Mouse (Mus musculus) cerebellum, adult 9-10 months (tissue): ENCODE measurements around the gene Zfp947.
"Not testable (repeated sequence)": the region's sequence is repeated elsewhere in the genome, so short reads cannot be mapped to it uniquely, and the experiment has no call there.

Experiments used
- DNase-seq: peaks from one replicate; pipeline ENCODE4 v3.0.0; 2022

Zfp947 gene

GRCm38 (mm10) chr17:22165722-22166294, at the start of gene Zfp947:
TSS of gene Zfp947 (minus strand) at chr17:22166190.
- DNase-seq = peak; percentile 66

DNA sequence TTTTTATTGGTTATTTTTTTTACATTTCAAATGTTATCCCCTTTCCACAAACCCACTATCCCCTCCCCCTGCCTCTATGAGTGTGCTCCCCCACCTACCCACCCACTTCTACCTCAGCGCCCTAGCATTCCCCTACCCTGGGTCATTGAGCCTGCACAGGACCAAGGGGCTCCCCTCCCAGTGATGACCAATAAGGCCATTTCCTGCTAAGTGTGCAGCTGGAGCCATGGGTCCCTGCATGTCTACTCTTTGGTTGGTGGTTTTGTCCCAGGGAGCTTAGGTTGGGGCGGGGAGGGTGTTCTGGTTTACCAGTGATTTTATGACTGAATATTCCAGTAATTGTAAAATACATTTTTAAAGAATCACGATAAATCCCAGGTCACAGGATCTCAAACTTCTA, 686 bp downstream of the Zfp947 start:
- DNase-seq = peak; percentile 8

- not testable (repeated sequence) for DNase-seq
Observed at GRCm38 (mm10) chr17:22153951-22154350, 12.0 kb downstream of the Zfp947 start.

DNA sequence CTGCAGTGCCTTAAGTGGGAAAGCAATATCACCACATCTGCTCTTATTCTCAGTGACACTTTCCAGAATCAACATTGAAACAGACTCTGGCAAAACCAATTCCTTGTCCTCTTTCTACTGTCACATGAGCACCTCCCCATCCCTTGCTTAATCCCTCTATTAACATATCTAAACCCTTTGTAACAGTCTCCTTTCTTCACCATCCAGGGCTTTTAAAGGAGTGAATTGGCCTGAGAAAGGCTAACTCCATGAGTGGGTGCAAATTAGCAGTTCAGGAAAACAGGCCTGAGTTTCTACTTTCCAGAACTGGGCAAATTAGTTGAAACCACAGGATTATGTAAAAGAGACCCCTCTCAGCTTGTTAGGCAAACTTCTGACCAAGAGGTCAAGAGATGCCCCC, 47.2 kb downstream of the Zfp947 start:
- no peak for DNase-seq
